Mouse (Mus musculus) 3T3-L1 (cell line): ENCODE data around the gene Lrrc74a.

Experiments used
- DNase-seq: peaks from one replicate; pipeline ENCODE4 v3.0.0-alpha.2; 2015; ENCODE audit warnings: low read depth, low spot score

Lrrc74a gene

DNA sequence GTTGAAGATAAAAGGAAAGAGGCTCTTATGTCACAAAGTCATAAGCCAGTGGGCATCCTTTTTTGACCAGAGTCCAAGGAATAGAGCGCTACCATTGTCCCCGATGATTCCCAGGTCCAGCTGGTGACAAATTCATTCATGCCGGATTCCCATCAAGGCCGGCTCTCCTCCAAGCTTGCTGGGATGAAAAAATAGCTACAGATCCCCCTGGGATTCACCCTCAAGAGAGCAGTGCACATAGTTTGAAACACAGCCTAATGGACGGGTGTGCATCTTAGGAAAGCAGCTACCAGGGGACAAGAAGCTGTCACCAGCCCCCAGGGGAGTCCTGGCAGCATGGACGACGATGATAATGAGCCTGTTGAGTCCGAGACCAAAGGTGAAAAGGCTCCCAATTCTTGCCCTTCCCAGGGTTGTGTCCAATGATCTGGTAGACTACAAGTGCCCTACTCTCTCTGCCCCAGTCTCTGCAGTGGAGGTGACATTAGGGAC lies at the start of gene Lrrc74a:
TSS of gene Lrrc74a (plus strand) at position 51 of the 492 bp plus-strand sequence.
- no peak for DNase-seq

DNA sequence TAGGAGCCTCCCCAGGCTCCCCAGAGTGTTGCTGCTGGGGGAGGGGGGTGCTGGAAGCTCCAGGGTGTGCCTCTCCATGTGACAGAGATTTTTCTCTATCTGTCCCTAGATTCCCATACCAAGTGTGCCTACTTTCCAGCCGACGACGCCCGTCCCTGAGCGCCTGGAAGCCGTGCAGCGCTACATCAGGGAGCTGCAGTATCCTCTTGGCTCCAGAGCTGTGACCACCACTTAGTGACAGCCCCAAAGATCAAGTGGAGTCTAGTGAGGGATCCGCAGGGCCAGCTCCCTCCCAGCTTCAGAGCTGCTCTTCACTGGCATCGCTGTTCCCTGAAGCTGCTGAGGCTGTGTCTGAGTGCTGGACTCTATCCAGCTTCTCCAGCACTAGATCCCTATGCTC lies 48.9 kb upstream of the Lrrc74a start:
- DNase-seq: no peak

DNA sequence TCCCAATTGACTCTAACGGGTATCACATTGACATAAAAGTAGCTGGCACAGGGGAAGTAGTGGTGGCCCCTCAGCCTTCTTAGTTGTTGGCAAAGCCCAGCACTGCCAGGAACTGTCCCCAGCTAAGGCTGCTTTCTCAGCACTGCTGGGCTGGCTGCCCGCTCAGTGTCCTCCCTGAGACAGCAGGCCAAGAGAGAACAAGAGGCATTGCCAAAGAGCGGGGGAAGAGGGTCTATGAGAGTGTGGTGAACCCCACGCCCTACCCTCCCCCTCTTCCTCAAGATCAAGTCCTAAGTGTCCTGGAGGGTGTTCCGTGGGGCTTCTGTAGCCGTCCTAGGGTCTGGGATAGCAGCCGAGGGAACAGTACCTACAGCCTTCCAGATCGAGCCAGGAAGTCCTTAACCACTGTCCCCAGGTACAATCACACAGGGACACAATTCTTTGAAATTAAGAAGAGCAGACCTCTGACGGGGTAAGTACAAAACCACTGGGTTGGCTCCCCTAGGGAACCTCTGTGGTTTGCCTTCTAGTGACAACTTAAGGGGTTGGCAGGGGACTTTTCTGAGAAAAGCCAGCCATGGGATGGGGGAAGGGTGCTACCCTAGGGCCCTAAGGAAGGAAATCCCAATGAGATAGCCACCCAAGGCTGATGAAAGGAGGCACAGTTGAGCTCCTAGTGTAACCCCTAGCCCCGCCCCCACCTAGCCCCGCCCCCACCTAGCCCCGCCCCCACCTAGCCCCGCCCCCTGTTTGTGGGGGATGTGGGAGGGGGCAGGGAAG lies 47.4 kb upstream of the Lrrc74a start:
- no peak for DNase-seq

DNA sequence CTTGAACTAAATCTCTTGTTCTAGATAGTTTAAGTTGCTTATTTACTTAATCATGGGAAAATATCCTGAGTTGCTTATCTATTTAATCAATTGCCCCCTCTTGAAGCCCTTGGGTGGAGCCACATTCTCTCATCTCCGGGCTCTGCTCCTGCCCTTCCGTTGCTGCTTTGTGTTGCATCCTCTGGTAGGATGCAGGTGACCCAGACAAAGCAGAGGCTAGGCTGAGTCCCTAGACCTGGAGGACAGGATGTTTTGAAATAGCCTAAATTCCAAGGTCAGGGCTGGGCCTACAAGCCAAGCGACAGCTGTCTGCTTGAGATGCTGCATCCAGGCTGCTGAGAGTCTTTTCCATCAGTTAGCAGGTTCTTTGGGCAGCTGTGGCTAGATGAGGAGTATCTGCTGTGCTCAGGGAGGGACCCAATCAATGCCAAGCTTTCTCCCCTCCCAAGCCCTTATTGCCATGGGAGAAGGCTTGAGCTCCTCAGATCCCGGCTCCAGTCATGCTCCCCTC lies 46.7 kb upstream of the Lrrc74a start:
- no peak for DNase-seq

DNA sequence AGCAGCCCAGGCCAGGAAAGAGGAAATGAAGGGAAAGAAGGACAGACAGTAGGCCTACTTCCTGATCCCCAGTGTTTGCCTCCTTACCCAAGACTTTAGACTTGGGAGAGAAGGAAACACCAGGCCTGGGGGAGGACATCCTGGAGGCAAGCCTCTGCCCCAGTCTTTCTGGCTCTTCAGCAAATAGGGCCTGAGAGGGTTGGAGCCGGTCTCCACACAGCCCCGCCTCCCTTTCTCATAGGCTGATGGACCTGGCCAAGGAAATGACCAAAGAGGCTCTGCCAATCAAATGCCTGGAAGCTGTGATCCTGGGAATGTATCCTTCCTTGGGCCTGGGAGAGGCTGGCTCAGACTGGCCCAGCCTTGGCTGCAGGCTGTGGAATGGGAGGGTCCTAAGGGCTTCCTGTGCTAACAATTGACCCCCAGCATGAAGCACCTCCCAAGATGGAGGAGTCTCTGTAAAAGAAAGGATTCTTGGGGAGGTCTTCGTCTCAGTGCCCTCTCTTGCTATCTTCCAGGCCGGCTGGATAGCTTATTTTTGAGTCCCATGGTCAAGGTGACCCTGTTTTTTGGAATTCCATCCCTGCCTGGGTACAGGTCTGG lies 46.1 kb upstream of the Lrrc74a start:
- no peak for DNase-seq

DNA sequence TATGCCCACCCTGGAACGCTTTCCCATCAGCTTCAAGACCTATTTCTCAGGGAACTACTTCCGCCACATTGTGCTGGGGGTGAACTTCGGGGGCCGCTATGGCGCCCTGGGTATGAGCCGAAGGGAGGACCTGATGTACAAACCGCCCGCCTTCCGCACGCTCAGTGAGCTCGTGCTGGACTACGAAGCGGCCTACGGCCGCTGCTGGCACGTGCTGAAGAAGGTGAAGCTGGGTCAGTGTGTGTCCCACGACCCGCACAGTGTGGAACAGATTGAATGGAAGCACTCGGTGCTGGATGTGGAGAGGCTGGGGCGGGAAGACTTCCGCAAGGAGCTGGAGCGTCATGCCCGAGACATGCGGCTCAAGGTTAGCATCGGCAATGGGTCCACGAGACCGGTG lies 45.3 kb upstream of the Lrrc74a start:
- no peak for DNase-seq

DNA sequence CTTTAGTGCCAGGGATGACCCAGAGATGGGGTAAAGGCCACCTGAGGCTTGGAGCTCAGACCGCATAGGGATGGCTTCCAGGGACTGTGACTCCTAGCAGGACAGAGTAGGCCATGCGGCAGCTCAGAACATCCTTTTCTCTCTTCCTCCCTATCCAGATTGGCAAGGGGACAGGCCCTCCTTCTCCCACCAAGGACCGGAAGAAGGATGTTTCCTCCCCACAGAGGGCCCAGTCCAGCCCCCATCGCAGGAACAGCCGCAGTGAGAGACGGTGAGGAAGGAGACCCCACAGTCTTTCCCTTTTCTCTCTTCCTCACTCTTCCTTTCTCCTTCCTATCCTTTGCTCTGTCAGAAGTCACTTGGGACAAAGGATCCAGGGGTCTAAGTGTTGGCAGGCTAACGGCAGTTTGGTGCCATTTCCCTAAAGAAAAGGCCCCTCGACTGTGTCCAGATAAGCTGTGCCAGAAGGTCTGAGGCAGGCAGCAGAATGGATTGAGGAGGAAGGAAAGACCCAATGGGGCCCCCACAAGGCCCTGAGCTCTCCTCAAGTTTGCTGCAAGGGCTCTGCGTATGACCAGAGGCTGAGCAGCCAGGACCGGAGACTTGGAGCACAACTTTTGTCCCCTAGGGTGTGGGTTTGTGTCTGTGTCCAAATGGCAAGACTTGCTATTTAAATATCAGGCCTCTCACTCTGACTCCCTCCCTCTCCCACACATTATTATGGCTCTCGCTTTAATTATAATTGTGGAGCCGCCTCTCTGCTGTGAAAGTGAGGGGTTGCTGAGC lies 43.3 kb upstream of the Lrrc74a start:
- DNase-seq: no peak

DNA sequence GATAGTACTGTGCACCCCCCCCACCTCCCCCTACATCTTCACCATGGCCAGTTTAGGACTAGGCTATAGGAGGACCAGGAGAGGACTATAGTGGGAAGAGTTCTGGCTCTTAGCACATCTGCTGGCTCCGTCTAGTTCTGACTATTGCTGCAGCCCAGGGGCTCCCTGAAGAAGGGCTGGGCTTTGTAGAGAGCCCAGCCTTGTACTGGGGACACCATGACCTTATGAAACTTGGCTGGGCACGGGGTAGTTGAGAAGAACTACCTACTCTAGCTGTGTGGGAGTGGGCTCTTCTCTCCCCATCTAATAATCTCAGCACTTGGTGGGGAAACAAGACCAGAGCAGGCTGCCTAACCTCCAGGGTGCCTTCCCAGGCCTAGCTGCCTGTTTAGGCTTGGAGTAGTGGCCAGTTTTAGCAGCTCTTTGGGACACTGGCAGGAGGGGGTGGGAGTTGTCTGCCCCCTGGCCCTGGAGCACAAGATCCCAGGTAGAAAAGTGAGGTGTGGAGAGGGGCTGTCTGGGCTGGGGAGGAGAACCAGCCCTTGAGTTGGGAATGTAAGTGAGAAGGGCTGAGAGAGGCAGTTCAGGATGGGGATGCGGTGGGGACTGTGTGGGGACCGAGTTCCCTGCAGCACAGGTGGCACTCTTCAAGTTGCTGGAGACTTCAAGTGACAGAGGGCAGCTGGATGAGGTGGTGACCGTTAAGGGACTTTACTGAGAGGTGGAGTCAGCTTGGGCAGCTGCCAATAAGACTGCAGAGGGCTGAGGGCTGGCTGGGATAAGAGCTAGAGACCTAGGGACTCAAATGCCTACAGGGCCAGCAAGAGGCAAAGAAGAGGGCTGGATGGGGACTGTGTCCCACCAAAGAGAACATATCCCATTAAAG lies 41.5 kb upstream of the Lrrc74a start:
- DNase-seq: no peak

DNA sequence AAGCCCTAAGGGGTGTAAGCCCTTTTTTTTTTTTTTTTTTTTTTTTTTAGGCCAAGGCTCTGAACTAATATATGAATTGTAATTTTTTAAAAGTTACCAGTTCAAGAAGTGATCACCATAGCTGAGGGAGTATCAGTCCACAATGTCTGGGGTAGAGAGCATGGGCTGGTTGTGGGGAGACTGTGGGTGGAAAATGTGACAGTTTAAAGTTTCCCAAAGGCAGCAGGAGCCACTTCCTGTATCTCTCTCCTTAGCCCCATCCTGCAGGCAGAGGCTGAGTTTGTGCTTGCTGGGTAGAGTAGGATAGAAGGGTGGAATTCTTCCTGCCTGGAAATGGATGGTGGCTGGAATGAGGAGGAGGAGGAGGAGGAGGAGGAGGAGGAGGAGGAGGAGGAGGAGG lies 40.8 kb upstream of the Lrrc74a start:
- DNase-seq: peak; percentile 24

DNA sequence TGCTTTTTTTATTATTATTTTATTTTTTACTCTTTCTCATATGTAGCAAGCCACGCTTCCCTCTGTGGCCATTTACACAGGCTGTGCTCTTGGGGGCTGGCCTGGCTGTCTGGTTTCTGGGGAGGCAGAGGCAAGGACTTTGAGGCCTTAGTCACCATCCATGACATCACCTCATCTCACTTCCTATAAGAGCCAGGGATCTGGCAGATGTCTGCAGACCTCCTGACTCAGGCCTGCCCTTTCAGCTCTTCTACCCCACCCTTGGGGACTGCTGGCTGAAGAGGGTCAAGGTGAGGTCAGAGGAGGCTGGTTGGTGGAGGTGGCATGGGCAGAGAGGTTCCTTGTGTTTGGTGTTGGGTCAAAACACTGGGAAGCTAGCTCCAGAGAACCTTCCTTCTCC lies 39.7 kb upstream of the Lrrc74a start:
- peak; percentile 75 for DNase-seq

DNA sequence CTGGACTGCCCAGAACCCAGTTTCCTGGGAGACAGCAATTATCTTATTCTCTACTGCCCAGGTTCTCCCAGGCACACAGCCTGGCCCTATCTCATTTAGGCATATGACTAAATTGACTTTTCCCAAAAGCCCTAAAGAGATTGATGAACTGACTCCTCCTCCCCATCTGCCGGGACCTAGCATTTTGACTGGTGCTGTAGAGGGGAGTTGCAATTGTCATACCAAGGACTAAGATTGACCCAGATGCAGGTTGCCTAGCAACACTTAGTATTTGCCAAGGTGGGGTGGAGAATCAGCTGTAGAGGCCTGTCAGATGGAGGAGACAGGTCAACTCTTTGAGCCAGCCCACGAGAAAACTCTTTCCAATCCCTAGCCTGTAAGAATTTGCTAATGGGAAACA lies 36.2 kb upstream of the Lrrc74a start:
- DNase-seq: no peak

DNA sequence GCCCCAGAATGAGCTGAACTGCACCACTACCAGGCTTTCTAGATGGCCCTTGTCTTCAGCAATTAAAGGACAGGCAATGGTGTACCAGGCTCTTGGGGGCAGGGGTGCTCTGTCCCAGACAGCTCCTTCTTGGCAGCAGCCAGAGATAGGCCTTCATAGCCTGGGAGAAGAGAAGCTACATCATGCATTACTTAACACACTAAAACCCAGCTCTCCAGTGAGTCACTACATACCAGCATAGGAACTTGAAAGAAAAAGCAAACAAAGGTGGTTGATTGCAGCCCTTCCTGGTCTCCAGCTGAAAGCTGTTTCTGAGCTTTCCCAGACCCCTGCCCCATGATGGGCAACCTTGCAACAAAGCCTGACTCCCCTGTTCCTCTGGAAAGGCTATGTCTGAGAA lies 35.6 kb upstream of the Lrrc74a start:
- DNase-seq: peak; percentile 41

DNA sequence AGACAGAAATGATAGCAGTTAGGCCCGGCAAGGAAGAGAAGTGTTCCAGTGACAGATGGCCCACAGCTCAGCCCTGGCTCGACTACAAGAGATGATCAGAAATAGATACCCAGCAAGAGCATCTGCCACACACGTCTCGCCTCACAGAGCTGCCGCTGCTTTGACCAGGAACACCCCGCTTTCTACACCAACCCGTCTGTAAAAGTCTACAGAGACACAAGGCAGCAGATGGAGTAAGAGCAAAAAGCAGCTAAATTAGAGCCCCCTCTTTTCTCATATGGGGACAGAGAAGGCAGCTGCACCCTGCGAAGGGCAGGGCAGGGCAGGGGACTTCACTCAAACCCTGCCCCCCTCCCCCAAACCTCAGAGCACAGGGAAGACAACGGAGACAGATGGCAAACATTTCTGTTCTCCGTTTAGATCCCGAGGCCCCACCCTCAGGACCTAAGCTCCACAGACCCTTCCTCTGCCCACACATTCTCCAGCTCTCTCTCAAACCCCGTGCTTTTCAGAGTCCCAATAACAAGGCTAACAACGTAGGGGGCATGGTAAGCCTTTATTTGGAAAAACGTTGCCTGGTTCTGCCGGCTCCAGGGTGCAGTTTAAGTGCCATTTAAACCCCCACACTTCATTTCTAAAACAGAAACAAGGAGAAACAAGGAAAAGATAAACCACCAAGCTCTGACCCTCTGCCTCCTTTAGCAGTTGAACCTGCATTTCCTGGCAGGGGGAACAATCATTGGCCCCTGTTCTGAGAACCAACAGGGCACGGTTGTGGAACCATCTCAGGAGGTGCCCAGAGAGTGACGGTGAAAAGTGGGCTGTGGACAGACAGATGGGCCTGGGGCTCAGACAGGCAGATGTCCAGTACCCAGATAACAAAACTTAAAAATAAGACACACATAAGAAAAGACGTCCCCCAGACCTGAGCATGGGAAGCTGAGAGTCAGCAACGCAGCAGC lies 33.9 kb upstream of the Lrrc74a start:
- DNase-seq: no peak

DNA sequence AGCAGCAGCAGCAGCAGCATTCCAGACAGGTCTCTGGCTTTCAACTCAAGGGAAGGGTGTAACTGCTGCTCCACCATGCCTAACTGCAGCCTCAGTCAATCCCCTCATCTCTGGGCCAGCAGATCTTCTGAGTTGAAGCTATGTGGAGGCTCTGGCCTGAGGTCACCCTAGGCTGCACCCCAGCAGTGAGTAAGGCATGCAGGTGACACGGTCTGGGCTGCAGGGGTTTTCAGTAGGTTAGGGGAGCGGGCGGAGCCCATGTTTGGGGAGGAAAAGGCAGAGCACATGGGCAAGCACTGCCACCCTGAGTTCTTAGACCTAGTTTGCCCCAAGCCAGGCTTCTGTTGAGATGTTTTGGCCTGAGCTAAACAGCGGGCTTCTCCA lies 33.2 kb upstream of the Lrrc74a start:
- DNase-seq: no peak

DNA sequence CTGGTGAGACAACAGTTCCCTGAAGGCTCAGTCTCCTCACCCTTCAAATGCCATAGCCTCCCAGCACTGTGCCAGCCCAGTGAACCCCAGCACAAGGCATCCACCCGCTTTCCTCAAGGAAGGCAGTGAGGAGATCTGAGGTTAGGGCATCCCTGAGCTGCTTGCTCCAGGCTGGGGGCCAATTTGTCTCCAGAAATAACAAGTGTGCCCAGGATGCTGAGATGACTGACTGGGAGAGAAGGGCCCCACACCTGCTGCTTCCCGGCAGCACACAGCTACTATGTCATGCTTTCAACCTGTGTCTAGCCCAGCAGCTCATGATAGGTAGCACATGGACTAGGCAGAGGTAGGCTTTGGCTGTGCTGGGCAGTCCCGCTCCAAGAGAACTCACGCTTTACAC lies 32.7 kb upstream of the Lrrc74a start:
- DNase-seq: no peak

DNA sequence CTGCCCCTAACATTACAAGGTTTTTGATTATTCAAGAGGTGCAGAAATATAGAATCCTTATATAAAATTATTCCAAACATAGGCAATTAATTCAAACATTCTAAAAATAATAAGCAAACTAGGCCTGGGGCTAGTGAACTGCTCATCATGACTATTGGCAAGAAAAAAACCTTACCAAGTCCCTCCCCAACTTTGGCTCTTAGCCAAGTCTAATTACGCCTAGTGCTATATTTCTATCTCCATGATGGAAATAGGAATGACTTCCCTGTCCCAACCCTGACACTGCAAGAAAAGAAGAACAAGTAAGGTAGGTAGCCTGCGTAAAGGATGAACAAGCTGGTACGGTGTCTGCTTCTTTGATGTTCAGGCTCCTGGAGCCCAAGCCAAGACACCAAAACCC lies 31.5 kb upstream of the Lrrc74a start:
- no peak for DNase-seq

DNA sequence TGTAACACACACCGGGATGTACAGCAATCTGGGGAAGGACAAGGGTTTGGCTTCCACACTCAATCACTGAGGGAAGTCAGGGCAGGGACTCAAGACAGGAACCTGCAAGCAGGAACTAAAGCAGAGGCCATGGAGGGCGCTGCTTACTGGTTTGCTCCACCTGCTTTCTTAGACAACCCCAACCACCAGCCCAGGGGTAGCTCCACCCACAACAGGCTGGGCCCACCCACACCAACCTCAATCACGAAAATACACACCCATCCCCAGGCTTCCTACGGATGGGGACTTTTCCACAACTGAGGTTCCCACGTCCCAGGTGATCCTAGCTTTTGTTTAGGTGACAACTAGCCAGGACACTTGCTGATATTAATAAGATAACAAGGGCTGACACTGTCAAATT lies 28.3 kb upstream of the Lrrc74a start:
- DNase-seq: no peak

DNA sequence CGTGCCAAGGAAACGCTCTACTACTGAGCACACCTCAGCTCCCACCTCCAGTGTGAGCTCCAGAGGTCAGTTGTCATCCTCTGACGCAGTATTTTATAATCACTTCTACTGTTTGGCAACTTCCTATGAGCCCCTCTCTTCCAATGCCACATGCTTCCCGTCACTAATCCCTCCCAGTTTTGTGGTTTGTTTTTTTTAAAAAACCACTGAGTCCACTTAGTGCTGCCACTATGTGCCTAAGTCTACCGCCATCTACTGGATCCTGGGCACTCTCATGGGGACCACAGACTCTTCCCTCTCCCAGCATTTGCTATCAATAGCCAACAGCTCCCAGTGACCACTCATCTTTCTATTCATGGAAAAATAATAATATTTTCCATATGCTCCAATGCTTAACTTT lies 20.1 kb upstream of the Lrrc74a start:
- peak; percentile 50 for DNase-seq

DNA sequence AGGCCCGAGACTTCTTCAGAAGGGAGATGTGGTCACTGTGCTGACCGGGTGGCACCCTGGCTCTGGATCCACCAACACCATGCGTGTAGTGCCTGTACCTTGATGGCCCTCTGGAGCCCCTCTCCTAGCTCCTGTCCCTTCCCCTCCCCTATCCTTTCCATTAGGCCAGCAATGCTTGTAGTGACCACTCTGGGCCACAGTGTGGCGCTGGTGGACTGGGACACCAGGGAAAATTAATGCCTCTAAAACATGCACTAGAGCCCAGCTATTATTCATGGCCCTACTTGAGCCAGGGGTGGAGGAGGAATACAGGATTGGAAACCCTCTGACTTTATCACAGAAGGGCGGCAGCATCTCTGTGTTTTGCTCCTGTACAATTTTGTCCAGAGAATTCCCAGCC lies 18.8 kb upstream of the Lrrc74a start:
- peak; percentile 57 for DNase-seq

DNA sequence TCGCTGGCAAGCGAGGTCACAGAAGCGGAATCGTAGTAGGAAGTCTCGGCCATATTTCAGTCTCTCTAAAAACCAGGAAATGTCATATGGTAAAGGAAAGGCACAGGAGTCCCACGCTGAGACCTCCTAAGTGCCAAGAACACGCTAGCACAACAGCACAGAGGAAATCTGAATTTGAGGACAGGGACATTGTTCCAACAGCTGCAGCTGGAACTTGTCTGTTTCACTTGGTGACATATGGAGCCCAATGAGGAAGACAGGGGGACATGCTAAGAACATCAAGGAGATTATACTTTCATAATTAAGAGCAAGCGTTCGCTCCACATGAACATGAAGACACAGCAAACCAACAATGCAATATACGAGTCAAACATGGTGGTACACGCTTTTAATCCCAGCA lies 17.2 kb upstream of the Lrrc74a start:
- no peak for DNase-seq
